Mouse (Mus musculus): Measurements from ENCODE around the gene Ctrb1. TPM values are rescaled to one million over a fixed set of nuclear protein-coding genes. Genes with fewer than 3 reads are reported as not detected.
"Not testable (repeated sequence)": the region's sequence is repeated elsewhere in the genome, so short reads cannot be mapped to it uniquely, and the experiment has no call there.

Gene Ctrb1
- total RNA-seq, 2 experiments from 2014 or later = 0.71 TPM; not detected in 1

GRCm38 (mm10) chr8:111681153-111681552, 9.7 kb downstream of the Ctrb1 start:
- DNase-seq (ENCODE audit: low spot score) = no peak

- no peak for DNase-seq (ENCODE audit: low spot score)
These were observed 10.3 kb downstream of the Ctrb1 start for GRCm38 (mm10) chr8:111680423-111681028.

DNA sequence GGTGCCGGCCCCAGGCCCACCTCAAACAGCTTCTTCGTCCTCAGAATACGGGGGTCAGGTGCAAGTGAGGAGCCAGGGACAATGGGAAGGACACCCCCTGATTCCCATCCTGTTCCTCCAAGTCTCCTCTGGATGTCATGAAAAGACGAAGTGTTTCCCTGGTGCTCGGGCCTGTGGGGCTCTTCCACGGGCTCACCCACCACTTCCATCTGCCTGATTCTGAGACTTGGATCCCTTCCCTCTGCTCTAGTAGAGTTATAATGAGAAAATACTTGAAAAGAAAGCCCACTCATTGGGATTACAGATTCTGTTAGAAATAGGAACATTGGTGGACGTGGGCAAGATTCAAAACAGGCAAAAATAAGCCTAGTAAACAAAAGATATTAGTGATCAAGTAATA, 12.0 kb downstream of the Ctrb1 start:
- no peak for DNase-seq (ENCODE audit: low spot score)

GRCm38 (mm10) chr8:111678111-111678510, 12.7 kb downstream of the Ctrb1 start:
- DNase-seq (ENCODE audit: low spot score) = peak; percentile 77

- DNase-seq (ENCODE audit: low spot score) = no peak
These were observed 14.6 kb downstream of the Ctrb1 start for GRCm38 (mm10) chr8:111676237-111676636.

DNA sequence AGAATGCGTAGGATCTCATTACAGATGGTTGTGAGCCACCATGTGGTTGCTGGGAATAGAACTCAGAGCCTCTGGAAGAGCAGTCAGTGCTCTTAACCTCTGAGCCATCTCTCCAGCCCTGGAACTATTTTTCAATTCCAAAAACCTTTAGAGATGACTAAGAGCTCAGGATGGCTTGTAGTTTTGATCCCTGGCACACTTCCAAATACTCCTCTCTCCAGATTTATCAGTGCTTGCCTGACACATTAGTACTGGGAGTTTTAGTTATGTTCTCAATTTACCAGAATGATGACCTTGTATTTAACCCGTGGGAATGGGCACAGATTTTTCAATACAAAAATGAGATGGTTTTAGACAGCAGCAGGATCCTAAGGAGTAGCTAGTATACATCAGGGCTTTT, 24.1 kb downstream of the Ctrb1 start:
- DNase-seq (ENCODE audit: low spot score) = no peak

- DNase-seq (ENCODE audit: low spot score) = peak; percentile 77
These were observed 28.3 kb downstream of the Ctrb1 start for GRCm38 (mm10) chr8:111662473-111662872.

DNA sequence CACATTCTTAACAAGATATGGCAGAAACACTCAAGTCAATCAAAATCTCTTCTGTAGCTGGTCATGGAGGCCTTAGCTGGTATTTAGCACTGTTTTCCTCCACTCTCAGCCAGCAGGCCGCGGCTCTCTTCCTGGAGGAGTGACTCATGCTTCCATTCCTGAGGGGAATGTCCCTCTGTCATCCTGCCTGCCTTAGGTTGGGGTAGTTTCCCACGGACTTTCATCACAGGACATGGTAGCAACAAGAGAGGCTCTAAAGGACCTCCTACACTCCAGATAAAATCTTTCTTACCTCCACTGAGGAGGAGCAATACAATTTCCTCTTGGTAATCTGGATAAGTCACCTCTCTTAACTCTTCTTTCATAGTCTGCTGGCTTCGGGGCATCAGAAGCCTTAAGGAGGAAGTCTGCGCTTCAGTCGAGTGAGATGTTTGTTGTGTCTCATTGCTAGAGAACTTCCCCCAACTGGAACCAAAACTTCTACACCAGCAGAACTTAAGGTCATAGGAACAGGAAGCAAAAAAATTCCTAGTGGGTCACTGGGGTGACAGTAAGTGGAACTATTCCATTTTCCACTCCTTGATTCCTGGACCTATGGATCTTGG, 31.9 kb downstream of the Ctrb1 start:
- DNase-seq (ENCODE audit: low spot score) = peak; percentile 32

- DNase-seq (ENCODE audit: low spot score) = no peak
These were observed 33.4 kb downstream of the Ctrb1 start for GRCm38 (mm10) chr8:111657312-111657854.

DNA sequence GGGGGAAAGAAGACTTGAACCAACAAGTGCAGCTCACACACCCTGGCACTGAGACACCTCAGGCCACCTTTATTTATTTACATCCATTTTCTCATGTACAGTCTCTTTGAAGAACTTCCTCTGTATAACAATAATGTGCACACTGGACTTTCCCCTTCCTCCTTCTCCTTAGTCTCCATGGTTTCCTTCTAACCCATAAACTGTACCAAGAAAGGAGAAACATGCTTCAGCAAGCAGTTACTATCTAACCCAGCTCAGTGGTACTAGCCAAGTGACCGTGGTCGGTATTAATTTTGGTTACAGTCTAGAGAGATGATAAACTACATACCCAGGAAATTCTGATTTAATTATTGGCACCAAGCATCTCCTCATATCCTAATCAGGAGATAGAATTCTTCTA, 37.3 kb downstream of the Ctrb1 start:
- DNase-seq (ENCODE audit: low spot score) = no peak

DNA sequence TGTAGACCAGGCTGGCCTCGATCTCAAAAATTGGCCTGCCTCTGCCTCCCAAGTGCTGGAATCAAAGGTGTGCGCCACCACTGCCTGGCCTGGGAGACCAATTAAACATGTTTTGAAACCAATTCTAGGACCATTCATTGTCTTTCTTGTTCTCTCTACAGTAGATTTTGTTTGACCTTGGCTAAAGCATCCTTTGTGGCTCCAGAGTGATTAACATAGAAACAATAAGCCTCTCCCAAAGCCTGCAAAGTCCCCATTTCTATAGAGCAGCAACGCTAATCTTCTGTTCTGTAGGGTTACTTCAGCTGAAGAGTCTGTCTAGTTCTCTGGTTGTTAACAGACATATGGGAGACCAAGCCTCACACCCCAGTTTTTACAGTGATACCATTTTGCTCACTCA, 40.2 kb downstream of the Ctrb1 start:
- DNase-seq (ENCODE audit: low spot score) = no peak

DNA sequence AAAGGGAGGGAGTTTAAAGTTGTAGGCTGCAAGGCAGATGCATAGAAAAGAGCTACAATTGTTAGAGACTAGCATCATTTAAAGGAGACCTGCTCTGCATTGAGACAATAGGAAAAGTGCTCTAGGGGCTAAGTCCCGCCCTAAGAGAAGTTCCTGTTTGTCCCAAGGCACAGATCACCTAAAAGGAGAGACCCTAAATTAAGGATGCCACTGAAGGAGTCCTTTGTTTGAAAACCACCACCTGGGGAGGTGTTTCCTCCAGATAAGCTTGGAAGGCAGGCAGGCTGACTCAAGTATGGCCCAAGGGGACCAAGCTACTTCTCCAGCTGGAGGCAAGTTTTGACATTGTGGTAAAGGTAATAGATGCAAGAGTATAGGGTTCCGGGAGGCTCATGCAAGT, 42.0 kb downstream of the Ctrb1 start:
- DNase-seq (ENCODE audit: low spot score) = no peak

DNA sequence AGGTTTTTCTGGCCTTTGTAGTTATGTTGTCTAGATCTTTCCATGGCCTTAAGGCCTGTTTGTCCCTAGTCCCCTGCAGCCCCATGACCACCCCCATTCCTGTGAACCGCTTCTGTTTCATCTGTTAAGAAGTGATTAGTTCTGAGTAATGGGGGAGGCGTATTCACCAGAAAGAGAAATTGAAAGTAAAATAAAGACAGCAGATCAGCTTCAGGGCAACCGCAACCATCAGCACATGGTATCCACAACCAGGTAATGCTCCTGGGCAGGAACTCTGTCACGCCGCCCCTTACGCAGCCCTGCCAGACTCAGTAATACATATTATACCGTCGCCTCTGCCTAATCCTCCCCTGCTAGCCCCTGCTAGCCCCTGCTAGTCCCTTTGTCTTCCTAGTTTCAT, 45.1 kb downstream of the Ctrb1 start:
- DNase-seq (ENCODE audit: low spot score) = no peak

GRCm38 (mm10) chr8:111644286-111645051, 46.3 kb downstream of the Ctrb1 start:
- DNase-seq (ENCODE audit: low spot score) = not testable (repeated sequence)

DNA sequence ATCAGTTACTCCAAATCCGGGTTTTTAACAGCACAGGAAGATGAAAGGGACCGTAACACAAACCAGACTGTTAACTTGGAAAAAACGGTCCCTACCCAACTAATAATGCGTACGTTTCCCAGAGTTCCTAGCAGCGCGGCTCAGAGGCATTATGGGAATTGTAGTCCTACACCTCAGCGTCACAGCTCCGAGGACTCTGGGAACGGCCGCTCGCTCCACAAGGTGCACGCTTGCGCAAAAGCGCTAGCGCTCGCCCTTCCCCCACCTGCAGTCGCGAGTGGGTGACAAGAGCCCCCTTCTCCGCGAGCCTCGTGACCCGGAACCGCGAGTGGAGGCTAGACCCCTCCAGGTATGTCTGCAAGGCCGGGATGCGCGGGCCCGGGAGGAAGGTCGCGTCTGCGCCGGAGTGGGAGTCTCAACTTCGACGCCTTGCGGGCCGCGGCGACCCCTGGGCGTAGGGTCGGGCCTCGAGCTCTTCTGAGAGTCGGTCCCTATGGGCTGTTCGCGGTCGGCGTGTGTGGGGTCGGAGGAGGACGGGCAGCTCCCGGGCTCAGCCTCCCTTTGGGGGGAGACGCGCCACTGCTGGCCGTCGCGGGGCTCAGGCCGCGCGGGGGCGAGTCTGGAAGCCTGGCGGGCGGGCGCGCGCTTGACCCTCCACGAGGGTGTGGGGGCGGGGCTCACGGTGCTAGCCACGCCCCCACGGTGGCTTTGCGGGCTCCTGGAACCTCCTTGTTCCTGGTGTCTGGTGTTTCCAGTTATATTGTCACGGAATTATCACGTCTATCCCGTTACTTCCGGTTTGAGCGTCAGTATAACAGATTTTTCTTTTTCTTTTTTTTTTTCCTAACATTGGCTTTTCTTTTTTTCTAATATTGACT, 47.3 kb downstream of the Ctrb1 start, which contains the start of gene Zfp1:
TSS of gene Zfp1 (plus strand) at position 138 of the 878 bp plus-strand sequence.
- DNase-seq (ENCODE audit: low spot score) = peak; percentile 91

- no peak for DNase-seq (ENCODE audit: low spot score)
These were observed 47.9 kb downstream of the Ctrb1 start for GRCm38 (mm10) chr8:111642939-111643263.

- DNase-seq (ENCODE audit: low spot score) = no peak
These were observed 48.3 kb downstream of the Ctrb1 start for GRCm38 (mm10) chr8:111642496-111642895.

GRCm38 (mm10) chr8:111641064-111641463, 49.7 kb downstream of the Ctrb1 start:
- no peak for DNase-seq (ENCODE audit: low spot score)

- no peak for DNase-seq (ENCODE audit: low spot score)
These were observed 52.7 kb downstream of the Ctrb1 start for GRCm38 (mm10) chr8:111638086-111638485.

Data from gastrocnemius, adult 18-20 months (tissue).